Mouse (Mus musculus) G1E (cell line): ENCODE results near the gene Tmem19.
"Not testable (repeated sequence)": the region's sequence is repeated elsewhere in the genome, so short reads cannot be mapped to it uniquely, and the experiment has no call there.

Experiments
- CTCF ChIP-seq: IDR thresholded peaks from 2 replicates; pipeline ENCODE4 v1.5.1; 2012; ENCODE audit warnings: low read depth, low read length, inconsistent platforms, mixed read lengths
- GATA1 ChIP-seq: IDR thresholded peaks from 2 replicates; pipeline ENCODE4 v1.6.1; 2012; ENCODE audit warnings: borderline replicate concordance, low read length, inconsistent platforms, mixed read lengths
- GATA2 ChIP-seq: IDR thresholded peaks from 2 replicates; pipeline ENCODE4 v1.6.1; 2012; ENCODE audit warnings: low read depth, low read length, inconsistent platforms, borderline replicate concordance
- TAL1 ChIP-seq: conservative IDR thresholded peaks from 2 replicates; pipeline ENCODE4 v1.6.1; 2012; ENCODE audit warnings: low read depth, low read length, inconsistent platforms, mixed read lengths

DNA sequence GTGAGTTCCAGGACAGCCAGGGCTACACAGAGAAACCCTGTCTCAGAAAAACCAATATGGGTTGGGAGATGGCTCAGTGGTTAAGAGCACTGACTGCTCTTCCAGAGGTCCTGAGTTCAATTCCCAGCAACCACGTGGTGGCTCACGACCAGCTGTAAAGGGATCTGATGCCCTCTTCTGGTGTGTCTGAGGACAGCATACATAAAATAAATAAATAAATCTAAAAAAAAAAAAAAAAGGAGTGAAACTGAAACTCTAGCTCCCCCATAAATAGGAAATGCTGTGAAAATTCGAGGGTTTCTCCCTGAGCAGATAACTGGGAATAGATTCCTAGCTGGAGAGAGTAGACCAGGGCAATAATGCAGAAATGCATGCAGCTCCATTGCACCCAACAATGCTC is 43.9 kb downstream of the Tmem19 start:
- TF ChIP-seq GATA1, CTCF, GATA2, TAL1: not testable (repeated sequence)
